Mouse (Mus musculus) forebrain, embryonic 14.5 days (tissue): ENCODE results near the gene Gm17509. TPM values are rescaled to one million over a fixed set of nuclear protein-coding genes. Genes with fewer than 3 reads are reported as not detected.
A peak's percentile ranks its signal among the peaks of the same experiment; 100 is the strongest.

Experiments
- ATAC-seq: fragments of 200-750 bp; cut with Nextera tagmentation; 2 replicates; pipeline ENCODE4 v1.8.0; 2017; ENCODE audit warnings: mild to moderate bottlenecking, moderate library complexity
- DNase-seq: peaks from one replicate; pipeline ENCODE4 v3.0.0-alpha.2; 2015; ENCODE audit warnings: low spot score
- H3K27ac ChIP-seq: fragments of 300-500 bp; sonication (generic); 2 replicates; pipeline ENCODE4 v1.5.1; 2014; ENCODE audit warnings: low read depth, mild to moderate bottlenecking, control low read depth, low read length, moderate library complexity
- H3K27me3 ChIP-seq: fragments of 300-500 bp; sonication (generic); replicated peaks from 2 replicates; pipeline ENCODE4 v1.6.1; 2014; ENCODE audit warnings: low read length, control low read depth, mixed read lengths; ENCODE audit not compliant: control insufficient read depth, insufficient read depth
- H3K36me3 ChIP-seq: fragments of 300-500 bp; sonication (generic); 2 replicates; pipeline ENCODE4 v1.6.1; 2014; ENCODE audit warnings: low read length, control low read depth; ENCODE audit not compliant: control insufficient read depth, insufficient read depth
- H3K4me1 ChIP-seq: fragments of 300-500 bp; sonication (generic); 2 replicates; pipeline ENCODE4 v1.6.1; 2014; ENCODE audit warnings: antibody characterized with exemption, low read length, control low read depth; ENCODE audit not compliant: control insufficient read depth, insufficient read depth
- H3K4me2 ChIP-seq: fragments of 300-500 bp; sonication (generic); 2 replicates; pipeline ENCODE4 v1.6.1; 2014; ENCODE audit warnings: mild to moderate bottlenecking, control low read depth, low read length
- H3K4me3 ChIP-seq: fragments of 300-500 bp; sonication (generic); 2 replicates; pipeline ENCODE4 v1.5.1; 2014; ENCODE audit warnings: low read depth, low read length, control low read depth
- H3K9ac ChIP-seq: fragments of 300-500 bp; sonication (generic); 2 replicates; pipeline ENCODE4 v1.6.1; 2014; ENCODE audit warnings: mild to moderate bottlenecking, low read length, control low read depth, moderate library complexity
- H3K9me3 ChIP-seq: fragments of 300-500 bp; sonication (generic); replicated peaks from 2 replicates; pipeline ENCODE4 v1.6.1; 2016; ENCODE audit warnings: low read length, control low read depth, mixed read lengths; ENCODE audit not compliant: control insufficient read depth
- WGBS: fragments of 180-500 bp; shearing (Covaris S2); extraction: QIAGEN DNeasy Blood & Tissue Kit; methylation state at CpG from one replicate; pipeline ENCODE4 v1.1.7; 2014; 5-methylcytosine and 5-hydroxymethylcytosine counted together
- polyA plus RNA-seq: library from polyadenylated mRNA; unstranded; fragments of >200 nt; fragmentation: Nextera tagmentation; extraction: Ambion mirVana; gene quantifications from 2 replicates; pipeline ENCODE4 v1.2.1, GENCODE M21; 2014

Gm17509 gene
- 0.20 and 0.29 TPM in 2 replicates for polyA plus RNA-seq

DNA sequence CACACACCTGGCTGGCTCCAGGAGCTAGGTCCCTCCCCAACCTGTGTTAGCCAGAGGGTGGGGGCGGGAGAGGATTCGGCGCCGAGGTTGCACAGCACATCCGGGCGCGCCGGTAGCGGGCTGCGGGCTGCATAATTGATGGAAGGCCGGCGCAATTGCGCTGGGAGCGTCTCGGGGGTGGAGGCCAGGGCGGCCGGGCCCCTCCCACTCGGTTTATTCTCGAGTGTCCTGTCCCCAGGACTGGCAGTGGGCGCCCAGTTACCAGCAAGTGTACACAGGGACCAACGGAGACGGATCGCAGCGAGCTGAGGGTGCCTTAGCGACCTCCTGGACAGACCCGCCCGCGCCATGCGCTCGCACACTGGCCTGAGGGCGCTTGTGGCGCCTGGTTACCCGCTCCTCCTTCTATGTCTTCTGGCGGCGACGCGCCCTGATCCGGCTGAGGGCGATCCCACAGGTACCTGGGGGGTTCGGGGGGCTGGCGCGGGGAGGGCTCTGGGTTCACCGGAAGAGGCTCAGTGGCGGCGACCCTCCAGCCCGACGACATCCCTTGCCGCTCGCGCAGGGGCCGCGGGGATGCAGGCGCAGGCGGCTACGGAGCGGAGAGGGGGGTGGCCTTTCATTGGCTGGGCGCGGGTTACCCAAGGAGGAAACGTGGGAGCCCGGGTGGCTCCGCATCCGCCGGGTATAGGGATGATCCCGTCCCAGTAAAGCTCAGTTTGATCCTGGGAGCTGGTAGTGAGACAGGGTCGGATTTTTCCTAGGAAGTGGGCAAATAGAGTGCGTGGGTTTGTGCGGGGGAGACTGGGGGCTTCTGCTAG lies at the start of gene Gm17509:
Gene Gm17509 (minus strand): TSS at position 575 of the 821 bp plus-strand sequence.
- peak within 1 kb of the TSS; percentile 62 for H3K27ac ChIP-seq
- ATAC-seq (peak; percentile 93), DNase-seq (peak; percentile 74)
- H3K9ac ChIP-seq = peak within 1 kb of the TSS; percentile 87
- peaks cover 5% of the 10 kb centered on the region for H3K4me1 ChIP-seq
- H3K4me3 ChIP-seq = peak within 1 kb of the TSS; percentile 69
- H3K27me3 ChIP-seq = no peaks in the 10 kb centered on the region
- no peaks in the 10 kb centered on the region for H3K36me3 ChIP-seq
- H3K9me3 ChIP-seq = no peaks in the 10 kb centered on the region
- WGBS = under 1% methylated on average over 67 of the region's 67 CpGs
- peak within 1 kb of the TSS; percentile 81 for H3K4me2 ChIP-seq

DNA sequence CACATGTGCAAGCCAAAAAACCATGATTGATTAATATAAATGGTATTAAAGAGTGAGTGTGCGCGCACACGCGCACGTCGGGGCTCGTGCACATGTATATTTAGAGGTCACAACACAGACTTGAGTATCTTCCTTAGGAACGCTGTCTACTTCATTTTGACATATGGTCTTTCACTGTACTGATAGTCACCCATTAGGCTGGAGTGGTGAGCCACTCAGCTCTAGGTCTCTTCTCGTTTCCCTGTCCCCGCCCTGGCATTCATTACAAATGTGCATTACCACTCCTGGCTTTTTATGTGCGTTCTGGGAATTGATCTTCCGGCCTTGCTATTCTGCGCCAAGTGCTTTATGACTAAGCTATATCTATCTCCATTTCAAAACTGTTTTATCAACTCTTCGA lies 47.1 kb upstream of the Gm17509 start:
- no peaks in the 10 kb centered on the region for H3K4me1 ChIP-seq
- H3K27ac ChIP-seq = no peak overlapping the region
- H3K9me3 ChIP-seq = no peaks in the 10 kb centered on the region
- no peak overlapping the region for H3K9ac ChIP-seq
- 95% methylated on average over 14 of the region's 14 CpGs for WGBS
- H3K36me3 ChIP-seq = no peaks in the 10 kb centered on the region
- H3K27me3 ChIP-seq = no peaks in the 10 kb centered on the region
- no peak overlapping the region for H3K4me3 ChIP-seq
- H3K4me2 ChIP-seq = no peak overlapping the region
- no peak for DNase-seq
- no peak for ATAC-seq

DNA sequence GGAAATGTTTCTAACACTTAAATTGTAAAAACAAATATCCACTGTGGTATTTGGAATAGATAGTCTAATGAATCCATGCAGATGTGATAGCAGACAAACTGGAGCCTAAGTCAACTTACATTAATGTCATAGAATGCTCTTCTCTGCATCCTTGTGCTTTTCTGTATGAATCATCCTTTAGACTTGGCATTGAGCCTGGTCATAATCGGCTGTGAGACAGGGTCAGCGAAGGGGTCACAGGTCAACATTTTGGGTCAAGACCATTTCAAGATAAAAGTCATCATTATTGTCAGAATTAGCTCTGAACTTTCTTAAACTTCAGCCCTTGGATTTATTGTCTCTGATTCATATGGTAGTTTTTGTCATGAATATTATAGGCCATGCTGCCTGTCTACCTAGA lies 45.3 kb upstream of the Gm17509 start:
- no peak overlapping the region for H3K9ac ChIP-seq

DNA sequence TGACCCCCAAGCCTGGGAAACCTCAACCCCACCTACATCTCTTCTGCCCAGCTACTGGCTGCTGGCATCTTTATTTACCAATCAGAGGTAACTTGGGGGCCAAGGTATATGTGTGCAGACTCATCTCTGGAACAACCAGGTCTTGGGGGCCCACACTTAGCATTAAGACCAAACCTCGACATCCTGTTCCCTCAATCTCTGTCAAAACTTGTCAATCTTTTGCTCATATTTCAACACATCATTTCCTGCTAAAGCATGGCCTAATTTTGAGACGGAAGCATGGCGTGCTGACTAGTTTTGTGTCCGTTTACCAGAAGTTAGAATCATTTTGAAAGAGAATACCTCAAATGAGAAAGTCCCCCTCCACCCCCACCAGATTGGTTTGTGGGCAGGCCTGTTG lies 39.8 kb upstream of the Gm17509 start:
- Histone ChIP-seq H3K27me3 (no peaks in the 10 kb centered on the region), H3K9me3 (no peaks in the 10 kb centered on the region), H3K9ac (no peak overlapping the region), H3K4me1 (no peaks in the 10 kb centered on the region), H3K36me3 (no peaks in the 10 kb centered on the region), H3K4me3 (no peak overlapping the region), H3K27ac (no peak overlapping the region), H3K4me2 (no peak overlapping the region)
- no peak for DNase-seq
- ATAC-seq = no peak
- 91% methylated on average over 4 of the region's 4 CpGs for WGBS

More for the DNA sequence above, 45.3 kb upstream of the Gm17509 start:
- DNase-seq = no peak
- 93% methylated on average over 2 of the region's 2 CpGs for WGBS
- Histone ChIP-seq H3K36me3 (no peaks in the 10 kb centered on the region), H3K27me3 (no peaks in the 10 kb centered on the region), H3K4me2 (no peak overlapping the region), H3K27ac (no peak overlapping the region), H3K9me3 (no peaks in the 10 kb centered on the region), H3K4me3 (no peak overlapping the region), H3K4me1 (no peaks in the 10 kb centered on the region)
- ATAC-seq = no peak

DNA sequence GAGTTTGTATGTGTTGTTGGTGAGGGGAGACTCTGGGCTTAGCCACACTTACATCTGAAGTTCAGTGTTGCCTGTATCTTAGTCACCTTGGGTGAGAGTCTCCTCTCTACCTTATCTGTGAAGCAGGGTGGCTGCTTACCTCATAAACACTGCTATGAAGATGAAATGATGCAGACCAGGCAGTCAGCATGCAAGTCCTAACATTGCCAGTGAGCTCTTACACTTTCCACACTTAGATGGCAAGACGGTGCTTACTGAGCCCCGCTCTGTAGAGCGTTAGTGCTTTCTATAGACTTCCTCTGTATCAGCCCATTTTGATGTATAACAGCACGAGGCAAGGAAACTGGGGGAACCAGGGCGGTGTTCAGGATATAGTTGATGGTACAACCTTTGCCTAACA lies 21.7 kb upstream of the Gm17509 start:
- Histone ChIP-seq H3K4me1 (no peaks in the 10 kb centered on the region), H3K4me2 (no peak overlapping the region), H3K4me3 (no peak overlapping the region), H3K9ac (no peak overlapping the region), H3K36me3 (no peaks in the 10 kb centered on the region), H3K27me3 (no peaks in the 10 kb centered on the region), H3K27ac (no peak overlapping the region), H3K9me3 (no peaks in the 10 kb centered on the region)
- DNase-seq (no peak), ATAC-seq (no peak)
- WGBS = 89% methylated on average over 5 of the region's 5 CpGs

DNA sequence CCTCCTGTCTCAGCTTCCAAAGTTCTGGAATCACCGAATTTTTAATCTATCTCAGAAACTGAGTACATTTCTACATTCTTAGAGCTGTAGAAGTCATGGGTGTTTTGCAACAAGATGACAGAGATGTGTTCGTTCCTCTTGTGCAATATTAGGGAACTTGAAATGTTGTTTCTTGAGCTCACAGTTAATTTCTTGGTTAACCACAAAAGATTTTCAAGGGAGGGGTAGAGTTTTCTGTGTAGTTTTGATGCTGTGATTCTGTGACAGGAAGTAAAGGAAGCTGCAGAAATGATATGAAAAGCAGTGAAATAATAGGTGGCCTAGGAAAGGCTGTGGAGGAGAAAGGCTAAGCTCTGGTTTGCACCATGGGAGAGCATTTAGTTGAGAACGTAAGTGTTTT lies 21.2 kb upstream of the Gm17509 start:
- Histone ChIP-seq H3K4me2 (no peak overlapping the region), H3K4me1 (no peaks in the 10 kb centered on the region), H3K27ac (no peak overlapping the region), H3K4me3 (no peak overlapping the region), H3K9ac (no peak overlapping the region), H3K9me3 (no peaks in the 10 kb centered on the region), H3K36me3 (no peaks in the 10 kb centered on the region), H3K27me3 (no peaks in the 10 kb centered on the region)
- no peak for ATAC-seq
- DNase-seq = no peak
- 93% methylated on average over 3 of the region's 3 CpGs for WGBS

DNA sequence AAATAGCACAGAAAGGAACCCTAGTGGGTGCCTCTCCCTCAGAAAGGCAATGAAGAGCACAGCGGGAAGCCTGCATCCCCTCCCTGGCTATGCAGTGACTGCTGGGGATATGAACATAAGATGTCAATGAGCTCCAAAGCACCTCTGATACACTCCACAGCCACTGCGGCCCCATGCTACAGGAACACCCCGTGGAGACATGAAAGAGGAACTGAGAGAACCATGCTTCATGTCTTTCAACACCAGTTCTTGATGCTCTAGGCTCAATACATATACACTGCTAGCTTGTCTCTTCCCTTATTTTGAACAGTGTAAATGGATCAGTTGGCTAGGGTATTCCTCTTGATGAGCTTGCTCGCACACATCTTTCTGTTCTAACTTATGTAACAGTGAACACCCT lies 16.2 kb upstream of the Gm17509 start:
- H3K27ac ChIP-seq = no peak overlapping the region
- no peak for DNase-seq
- H3K4me1 ChIP-seq = no peaks in the 10 kb centered on the region
- no peaks in the 10 kb centered on the region for H3K9me3 ChIP-seq
- no peak for ATAC-seq
- H3K4me3 ChIP-seq = no peak overlapping the region
- 86% methylated on average over 4 of the region's 4 CpGs for WGBS
- no peaks in the 10 kb centered on the region for H3K36me3 ChIP-seq
- no peak overlapping the region for H3K4me2 ChIP-seq
- no peaks in the 10 kb centered on the region for H3K27me3 ChIP-seq
- H3K9ac ChIP-seq = no peak overlapping the region

DNA sequence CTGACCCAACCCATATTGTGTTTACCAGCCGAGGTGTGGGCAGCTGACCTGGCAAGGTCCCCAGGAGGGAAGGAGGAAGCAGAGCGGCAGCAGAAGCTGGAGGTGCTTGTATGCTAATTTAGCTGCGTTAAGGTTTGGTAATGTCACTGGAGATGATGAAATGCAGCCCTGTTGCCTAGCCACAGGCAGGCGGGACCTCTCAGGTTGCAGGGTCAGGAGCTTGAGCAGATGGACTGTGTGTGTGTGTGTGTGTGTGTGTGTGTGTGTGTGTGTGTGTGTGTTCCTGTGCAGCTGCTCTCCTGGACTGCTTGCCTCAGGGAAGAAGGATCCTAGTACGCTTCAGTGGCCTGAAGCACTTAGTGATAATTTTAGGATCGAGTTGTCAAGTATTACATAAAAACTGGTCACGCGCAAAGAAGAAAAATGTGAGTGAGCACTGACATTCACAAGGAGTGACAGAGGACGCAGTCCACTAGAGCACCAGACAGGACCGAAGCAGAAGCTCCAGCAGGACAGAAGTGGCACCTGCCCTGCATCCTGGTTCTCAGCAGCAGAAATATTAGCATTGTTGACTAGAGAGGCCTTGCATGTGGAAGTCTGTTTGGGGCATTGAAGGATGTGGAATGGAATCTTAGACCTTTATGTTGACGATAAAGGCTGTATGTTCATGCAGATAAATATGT lies 14.8 kb upstream of the Gm17509 start:
- H3K27ac ChIP-seq = no peak overlapping the region
- ATAC-seq = peak; percentile 58
- peak; percentile 29 for DNase-seq
- no peaks in the 10 kb centered on the region for H3K36me3 ChIP-seq
- H3K4me1 ChIP-seq = no peaks in the 10 kb centered on the region
- no peak overlapping the region for H3K4me3 ChIP-seq
- H3K9ac ChIP-seq = no peak overlapping the region
- H3K27me3 ChIP-seq = no peaks in the 10 kb centered on the region
- no peak overlapping the region for H3K4me2 ChIP-seq
- H3K9me3 ChIP-seq = no peaks in the 10 kb centered on the region
- WGBS = 55% methylated on average over 11 of the region's 11 CpGs

DNA sequence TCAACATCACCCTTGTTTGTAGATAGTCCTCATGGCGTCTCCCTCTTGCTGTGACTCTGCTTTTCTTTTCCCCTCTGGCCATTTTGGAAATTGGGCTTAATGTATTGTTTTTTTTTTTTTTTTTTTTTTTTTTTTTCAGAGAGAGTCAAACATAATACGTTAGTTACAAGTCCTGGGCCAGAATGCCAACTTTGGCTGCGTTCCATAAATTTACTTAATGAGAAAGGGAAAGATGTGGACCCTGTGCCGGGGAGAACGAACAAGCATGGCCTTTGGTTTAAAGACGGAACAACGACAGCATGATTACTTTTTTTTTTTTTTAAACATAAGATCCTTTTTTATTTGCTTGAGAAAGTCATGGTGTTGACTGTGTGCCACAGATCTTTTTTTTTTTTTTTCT lies 13.6 kb upstream of the Gm17509 start:
- Histone ChIP-seq H3K27ac (no peak overlapping the region), H3K9me3 (no peaks in the 10 kb centered on the region), H3K36me3 (no peaks in the 10 kb centered on the region), H3K4me1 (no peaks in the 10 kb centered on the region), H3K9ac (no peak overlapping the region), H3K4me2 (no peak overlapping the region), H3K27me3 (no peaks in the 10 kb centered on the region), H3K4me3 (no peak overlapping the region)
- ATAC-seq (peak; percentile 42; the same call in 1 of the 2 replicates), DNase-seq (peak; percentile 53)
- 37% methylated on average over 7 of the region's 7 CpGs for WGBS
